Mouse (Mus musculus): ENCODE data around the gene Cbx7.
"Not testable (repeated sequence)": the region's sequence is repeated elsewhere in the genome, so short reads cannot be mapped to it uniquely, and the experiment has no call there.

The Cbx7 gene

DNA sequence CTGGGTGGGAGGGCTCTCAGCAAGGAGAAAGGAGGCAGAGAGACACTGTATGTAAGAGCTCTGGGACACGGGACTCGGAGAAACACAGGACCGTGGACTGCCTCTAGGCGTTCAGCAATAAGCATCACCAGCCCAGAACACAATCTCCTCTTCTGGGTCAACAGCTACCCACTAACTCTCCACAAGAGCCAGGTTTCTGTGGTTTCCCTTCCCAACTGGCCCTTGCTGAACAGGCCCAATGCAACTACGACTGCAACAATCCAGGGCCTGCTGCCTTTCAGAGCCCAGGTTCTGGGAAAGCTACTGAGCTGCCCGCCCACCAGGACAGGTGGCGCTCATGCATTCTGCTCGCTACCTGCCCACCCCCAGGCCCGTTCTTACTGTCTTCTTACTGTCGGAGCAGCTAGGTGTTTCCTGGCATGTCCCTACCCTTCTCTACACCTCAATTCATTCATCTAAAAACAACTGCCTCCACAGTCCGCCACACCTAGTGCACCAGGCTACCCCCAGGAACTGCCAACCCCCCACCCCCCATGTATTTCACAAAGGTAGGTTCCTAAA, 44.0 kb downstream of the Cbx7 start:
- DNase-seq (ENCODE audit: low read depth), result no peak

DNA sequence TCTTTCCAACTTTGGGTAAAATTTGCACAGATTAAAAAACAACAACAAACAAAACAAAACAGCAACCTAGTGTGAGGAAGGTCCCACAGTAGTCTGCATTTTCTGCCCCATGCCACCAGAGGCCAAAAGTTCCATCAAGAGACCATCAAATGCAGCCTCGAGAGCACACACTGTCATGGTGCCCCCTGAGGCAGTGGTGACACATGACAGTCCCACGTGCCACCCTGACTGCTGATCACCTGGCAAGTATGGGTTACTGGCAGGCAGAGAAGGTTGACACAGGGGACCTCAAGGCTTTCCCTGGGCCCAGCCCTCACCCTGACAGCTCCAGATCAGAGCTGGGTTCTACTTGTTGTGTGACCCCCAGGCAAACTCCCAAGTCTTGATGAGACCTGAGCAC, 51.1 kb downstream of the Cbx7 start:
- peak; percentile 13 for DNase-seq (ENCODE audit: low read depth)

DNA sequence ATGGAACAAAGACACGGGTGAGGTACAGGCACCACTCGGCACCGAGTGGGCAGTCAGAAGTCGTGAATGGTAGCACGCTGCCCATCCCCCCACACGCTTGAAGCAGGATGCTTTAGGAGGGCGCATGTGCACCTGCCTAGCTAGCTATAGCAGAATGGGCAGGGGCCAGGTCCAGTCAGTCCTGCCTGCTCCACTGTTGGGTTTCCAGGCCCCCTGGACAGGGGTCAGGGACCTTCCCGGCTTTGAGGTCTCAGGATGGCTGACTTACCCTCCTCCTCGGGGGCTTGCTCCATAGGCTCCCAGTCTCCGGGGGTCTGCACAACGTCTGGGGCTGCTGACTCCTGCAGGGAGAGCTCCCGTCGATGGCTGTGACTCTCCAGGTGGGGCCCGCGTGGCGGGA, 52.4 kb downstream of the Cbx7 start:
- no peak for DNase-seq (ENCODE audit: low read depth)

DNA sequence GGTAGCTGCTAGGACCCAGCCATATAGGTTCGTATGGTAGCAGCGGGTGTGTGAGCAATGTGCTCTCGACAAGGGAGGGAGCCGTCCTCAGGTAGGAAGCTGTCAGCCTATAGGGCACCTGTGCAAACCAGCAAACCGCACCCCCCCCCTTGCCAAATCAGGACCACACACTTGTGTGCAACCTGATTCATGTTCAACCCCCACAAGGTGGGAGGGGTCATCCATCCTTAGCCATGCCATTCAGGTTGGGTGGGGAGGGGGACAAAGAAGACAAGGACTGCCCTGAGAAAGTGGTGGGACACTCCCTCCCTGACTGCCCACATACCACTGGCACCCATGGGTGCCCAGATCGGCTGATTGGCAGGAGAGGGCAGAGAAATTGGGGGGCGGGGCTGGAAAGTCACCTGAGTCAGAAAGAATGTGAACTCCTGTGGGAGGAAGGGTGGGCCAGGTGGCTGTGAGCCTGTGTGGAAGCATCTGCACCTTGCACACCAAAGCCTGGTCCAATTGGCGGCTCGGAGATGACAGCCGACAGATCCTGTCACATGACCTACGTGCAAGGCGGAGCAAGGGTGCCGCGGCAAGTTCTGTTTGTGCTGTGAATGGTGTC, 53.7 kb downstream of the Cbx7 start:
- DNase-seq (ENCODE audit: low read depth), result no peak

DNA sequence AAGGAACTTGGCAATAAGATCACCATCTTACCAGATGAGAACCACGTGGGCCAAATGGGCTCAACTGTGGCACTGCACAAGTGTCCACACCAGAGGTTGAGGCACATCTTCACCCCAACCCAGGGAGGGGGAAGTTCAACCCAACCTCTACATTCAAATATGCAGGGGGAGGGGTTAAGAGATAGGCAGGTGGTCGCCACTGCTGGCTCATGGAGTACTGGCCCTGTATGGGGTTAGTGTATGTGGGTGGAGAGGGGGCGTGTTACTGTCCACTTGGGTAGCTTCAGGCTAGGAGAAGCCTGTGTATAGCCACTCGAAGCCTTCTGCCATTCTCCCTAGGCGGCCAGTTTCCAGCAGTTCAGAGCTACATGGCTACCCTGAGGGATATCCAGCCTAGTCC, 54.8 kb downstream of the Cbx7 start:
- no peak for DNase-seq (ENCODE audit: low read depth)

DNA sequence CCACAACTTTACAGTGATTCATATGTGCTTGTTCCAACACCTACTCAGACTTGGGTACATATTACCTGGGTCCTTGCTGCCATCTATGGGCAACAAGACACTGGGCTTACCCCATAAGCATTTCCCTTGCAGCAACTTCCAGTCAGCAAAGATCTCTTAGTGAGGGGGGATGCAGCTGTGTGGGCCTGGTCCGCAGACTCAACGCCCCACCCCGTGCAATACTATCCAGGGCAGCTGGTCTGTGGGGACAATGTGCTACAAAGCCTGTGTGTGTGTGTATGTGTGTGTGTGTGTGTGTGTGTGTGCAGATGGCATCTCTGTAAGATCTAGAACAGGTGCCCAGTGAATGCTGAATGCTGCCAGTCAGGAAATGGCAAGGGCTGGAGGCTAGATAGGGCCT, 56.6 kb downstream of the Cbx7 start:
- peak; percentile 69 for DNase-seq (ENCODE audit: low read depth)

DNA sequence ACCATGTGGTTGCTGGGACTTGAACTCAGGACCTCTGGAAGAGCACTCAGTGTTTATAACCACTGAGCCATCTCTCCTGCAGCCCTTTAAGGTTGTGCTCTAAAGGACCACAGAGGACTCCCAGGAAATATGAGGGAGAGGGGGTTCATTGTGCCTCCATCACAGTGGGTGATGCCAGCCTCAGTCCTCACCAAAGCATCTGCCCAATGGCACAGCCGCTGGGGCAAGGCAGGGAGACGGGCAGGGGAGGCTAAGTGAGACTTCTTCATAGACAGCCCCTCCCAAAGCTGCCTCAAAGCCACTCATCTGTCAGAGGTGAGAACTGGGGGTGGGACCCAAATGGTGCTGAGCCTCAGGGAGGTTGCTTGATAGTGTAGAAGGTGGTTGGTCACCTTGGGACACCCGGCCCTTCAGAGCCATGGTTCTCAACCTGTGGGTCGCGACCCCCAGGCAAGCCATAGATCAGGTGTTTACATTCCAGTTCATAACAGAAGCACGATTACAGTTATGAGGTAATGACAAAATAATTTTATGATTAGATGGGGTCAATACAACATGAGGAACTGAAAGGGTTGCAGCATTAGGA, 57.1 kb downstream of the Cbx7 start:
- no peak for DNase-seq (ENCODE audit: low read depth)

DNA sequence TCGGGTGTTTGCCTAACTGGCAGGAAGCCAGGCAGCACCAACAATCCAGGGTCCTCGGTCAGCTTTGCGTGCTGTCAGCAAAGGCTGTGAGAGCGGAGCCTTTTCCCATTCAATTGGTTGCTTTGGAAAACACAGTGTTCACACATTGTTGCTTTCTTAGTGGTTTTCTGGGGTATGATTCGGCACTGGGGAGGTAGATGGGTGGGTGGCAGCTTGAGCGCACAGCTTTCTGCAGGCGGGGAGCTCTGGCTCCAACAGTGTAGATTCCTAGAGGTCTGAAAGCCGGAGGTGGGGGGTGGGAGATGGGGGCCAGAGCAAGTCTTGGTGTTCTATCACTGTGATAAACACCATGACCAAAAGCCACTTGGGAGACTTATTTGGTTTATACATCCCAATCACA, 59.6 kb downstream of the Cbx7 start:
- DNase-seq (ENCODE audit: low read depth), result no peak

DNA sequence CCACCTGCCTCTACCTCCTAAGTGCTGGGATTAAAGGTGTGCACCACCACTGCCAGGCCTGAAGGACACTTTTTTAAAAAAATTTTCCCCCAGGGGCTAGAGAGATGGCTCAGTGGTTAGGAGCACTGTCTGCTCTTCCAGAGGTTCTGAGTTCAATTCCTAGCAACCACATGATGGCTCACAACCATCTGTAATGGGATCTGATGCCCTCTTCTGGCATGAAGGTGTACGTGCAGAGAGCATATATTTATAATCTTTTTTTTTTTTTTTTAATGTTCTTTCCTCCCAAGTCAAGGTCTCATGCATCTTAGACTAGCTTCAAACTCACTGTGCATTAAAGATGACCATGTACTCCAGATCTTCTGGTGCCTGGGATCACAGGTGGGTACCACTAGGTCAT, 60.1 kb downstream of the Cbx7 start:
- not testable (repeated sequence) for DNase-seq (ENCODE audit: low read depth)

DNA sequence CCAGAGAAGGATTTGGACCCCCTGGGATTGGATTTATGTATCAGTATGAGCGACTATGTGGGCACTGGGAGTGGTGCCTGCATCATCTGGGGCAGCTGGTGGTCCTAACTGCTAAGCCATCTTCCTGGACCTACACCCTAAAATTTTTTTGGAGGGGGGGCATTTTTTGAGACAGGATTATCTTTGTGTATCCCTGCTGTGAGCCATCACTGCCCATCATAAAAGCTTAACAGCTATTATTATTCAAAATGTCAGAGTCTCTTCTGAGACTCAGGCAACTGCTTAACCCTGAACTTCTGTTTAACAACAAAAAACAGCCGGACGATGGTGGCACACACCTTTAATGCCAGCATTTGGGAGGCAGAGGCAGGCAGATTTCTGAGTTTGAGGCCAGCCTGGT, 61.9 kb downstream of the Cbx7 start:
- DNase-seq (ENCODE audit: low read depth), result not testable (repeated sequence)

DNA sequence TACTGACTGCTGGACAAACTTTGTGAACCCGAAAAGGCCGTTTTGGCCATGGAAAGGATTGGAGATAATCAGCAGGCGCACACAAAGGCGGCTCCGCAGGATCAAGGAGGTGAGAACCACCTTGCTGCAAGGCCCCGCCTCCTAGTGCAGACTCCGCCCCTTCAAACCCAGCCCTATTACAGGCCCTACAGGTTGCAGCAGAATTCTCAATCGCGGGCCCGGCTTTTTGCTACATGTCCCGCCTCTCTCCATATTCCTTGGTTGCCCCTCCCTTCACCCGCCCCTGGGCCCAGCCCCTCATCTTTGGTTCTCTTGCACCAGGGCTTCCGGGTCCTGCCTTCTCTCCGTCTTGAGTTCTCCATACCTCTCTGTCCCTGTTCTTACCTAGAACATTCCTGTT, 64.1 kb downstream of the Cbx7 start:
- DNase-seq (ENCODE audit: low read depth), result no peak

DNA sequence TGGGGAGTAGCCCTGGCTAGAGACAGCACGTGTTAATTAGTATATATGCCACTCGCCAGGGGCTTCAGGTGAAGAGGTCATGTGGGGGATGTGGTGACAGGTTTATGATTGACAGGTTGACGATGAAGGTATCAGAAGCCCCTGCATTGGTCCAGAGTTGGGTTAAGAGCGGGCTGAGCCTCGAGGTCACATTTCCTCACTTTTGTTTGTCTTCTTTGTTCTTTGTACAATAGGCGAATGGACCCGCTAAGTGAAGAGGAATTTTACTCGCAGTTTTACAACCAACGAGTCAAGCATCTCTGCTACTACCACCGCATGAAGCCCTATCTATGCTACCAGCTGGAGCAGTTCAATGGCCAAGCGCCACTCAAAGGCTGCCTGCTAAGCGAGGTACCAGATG, 65.7 kb downstream of the Cbx7 start:
- no peak for DNase-seq (ENCODE audit: low read depth)

DNA sequence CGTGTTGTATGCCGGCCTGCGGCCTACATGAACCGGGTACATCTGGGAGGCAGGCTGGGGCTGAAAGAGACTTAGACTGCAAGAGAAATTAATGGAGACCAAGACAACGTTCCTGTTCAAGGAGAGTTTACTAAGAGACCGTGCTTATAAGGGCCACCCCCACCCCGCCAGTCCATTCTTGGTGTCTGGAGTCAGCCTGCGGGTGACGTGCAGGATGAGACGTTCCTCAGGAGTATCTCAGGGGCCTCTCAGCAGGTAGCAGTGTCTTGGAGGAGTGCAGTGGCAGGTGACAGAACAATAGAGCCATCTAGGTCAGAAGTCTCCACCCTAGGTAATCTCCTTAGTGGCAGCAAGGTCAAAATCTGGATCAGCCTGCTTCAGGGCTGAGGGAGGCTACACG, 66.2 kb downstream of the Cbx7 start:
- not testable (repeated sequence) for DNase-seq (ENCODE audit: low read depth)

DNA sequence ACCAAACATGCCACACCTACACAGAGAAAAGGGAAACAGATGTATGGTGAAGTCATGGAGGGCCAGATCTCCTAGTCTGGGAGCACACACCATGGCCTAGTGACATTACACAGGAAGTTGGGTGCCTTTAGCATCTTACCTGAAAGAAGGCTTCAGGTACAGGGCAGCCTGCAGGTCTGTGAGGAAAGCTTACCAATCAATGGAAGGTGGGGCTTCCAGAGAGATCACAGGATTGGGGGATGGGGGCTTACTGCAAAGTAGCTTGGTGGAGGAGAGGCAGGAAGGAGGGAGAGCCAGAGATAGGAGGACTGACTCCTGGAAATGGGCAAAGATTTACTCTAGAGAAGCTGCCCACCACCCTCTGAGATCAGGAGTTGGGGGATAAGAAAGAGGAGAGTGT, 67.0 kb downstream of the Cbx7 start:
- DNase-seq (ENCODE audit: low read depth), result no peak

DNA sequence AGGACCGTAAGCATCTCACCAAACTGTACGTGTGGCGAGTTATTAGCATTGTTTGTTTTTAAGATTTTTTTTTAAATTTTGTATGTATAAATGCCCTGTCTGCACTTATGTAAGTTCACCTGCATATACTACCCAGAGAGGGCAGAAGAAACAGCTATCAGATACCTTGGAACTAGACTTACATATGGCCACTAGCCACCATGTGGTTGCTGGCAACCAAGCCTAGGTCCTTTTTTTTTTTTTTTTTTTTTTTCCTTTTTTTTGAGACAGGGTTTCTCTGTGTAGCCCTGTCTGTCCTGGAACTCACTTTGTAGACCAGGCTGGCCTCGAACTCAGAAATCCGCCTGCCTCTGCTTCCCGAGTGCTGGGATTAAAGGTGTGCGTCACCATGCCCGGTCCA, 67.8 kb downstream of the Cbx7 start:
- DNase-seq (ENCODE audit: low read depth), result not testable (repeated sequence)

DNA sequence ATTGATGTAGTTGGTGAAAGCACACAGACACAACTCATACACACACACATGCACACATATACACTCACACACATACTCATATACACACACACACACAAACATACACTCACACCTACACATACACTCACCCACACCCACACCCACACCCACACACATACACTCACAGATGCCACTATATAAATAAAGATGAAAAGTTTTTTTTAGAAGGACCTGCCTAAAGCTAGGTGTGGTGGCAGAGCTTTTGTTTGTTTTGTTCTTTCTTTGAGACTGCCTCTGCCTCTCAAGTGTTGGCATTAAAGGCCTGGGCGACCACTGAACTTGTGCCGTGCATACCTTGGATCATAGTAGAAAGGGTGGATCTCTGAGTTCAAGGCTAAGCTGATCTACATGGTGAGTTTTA, 69.5 kb downstream of the Cbx7 start:
- no peak for DNase-seq (ENCODE audit: low read depth)

DNA sequence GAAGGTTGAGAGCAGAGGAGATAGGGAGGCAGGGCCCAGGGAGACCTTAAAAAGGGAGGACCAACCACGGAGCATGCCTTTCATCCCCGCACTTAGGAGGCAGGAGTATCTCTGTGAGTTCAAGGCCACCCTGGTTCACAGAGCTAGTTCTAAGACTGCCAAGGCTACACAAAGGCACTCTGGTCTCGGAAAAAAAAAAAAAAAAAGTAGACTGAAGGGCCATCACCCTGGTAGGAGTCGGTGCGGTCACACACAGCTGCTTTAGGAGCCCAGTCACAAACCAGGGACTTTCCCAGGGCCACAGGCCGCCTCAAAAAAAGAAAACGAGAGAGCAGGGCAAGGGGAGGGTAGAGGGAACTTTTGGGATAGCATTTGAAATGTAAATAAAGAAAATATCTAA, 70.2 kb downstream of the Cbx7 start:
- peak; percentile 43 for DNase-seq (ENCODE audit: low read depth)

DNA sequence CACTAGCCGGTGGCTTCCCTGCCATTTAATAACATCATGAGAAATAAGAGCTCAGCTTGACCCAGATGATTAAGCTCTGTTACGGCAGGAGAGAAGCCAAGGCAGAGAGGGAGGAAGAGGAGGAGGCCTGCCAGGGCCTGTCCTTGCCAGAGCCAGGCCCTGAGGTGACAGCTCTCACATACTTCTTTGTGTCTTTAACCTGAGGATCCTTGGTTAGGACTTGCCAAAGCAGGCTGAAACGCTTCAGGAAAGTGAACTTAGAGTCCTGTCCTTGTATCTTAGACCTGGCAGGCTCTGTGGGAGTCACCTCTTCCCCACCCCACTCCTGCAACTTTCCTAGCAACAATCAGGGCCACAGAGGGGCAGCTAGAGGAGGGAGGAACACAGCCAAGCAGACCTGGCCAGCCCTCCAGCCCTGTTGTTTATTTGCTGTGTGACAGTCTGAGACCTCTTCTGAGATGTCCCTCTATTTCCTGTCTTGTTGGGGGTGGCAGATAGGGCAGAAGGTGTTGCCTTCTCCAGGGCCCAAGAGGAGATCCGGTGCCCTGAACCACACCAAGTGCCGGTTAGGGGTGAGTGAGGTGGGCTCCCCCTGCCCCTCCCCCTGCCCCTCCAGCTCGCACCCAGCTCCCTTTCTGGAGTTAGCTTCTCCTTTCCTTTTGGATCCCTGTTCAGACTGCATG, 71.0 kb downstream of the Cbx7 start:
- no peak for DNase-seq (ENCODE audit: low read depth)

DNA sequence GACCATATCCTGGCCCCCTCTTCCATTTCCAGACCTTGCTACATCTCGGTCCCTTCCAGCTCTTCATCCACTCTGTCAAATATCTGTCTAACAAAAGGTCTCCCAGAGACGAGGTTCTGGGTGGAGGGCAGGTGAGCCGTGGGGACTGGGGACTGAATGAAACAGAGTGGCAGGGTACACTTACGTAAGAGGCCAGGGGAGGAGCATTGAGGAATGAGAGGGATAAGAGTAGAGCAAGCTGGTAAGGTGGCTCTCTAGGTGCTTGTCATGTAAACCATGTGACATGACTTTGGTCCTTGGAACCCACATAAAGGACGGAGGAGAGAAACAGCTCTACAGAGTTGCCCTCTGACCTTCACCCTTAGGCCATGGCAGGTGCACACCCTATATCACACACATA, 71.9 kb downstream of the Cbx7 start:
- no peak for DNase-seq (ENCODE audit: low read depth)

DNA sequence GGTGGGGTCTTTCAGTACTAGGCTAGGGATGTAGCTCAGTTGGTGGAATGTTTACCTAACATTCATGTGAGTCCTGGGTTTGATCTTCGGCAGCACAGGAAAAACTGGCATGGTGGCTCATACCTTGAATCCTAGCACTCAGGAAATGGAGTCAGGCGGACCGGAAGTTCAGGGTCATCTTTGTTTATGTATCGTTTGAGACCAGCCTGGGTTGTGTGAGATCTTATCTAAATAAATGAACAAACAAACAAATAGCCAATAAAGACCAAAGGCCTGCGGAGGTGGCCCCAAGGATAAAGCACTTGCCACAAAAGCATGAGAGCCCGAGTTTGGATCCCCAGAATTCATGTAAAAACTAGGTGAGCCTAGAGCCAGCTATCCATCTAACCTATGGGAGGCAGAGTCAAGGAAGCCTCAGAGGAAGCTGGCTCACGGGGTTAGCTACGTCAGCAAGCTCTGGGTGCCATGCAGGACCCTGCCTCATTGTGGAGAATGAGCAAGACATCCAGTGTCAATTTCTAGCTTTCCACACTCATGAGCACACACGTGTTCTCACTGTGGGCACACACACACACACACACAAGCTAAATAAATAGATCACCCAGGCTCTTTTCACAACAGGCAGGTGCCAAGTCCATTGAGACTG, 74.7 kb downstream of the Cbx7 start:
- DNase-seq (ENCODE audit: low read depth), result peak; percentile 63

DNA sequence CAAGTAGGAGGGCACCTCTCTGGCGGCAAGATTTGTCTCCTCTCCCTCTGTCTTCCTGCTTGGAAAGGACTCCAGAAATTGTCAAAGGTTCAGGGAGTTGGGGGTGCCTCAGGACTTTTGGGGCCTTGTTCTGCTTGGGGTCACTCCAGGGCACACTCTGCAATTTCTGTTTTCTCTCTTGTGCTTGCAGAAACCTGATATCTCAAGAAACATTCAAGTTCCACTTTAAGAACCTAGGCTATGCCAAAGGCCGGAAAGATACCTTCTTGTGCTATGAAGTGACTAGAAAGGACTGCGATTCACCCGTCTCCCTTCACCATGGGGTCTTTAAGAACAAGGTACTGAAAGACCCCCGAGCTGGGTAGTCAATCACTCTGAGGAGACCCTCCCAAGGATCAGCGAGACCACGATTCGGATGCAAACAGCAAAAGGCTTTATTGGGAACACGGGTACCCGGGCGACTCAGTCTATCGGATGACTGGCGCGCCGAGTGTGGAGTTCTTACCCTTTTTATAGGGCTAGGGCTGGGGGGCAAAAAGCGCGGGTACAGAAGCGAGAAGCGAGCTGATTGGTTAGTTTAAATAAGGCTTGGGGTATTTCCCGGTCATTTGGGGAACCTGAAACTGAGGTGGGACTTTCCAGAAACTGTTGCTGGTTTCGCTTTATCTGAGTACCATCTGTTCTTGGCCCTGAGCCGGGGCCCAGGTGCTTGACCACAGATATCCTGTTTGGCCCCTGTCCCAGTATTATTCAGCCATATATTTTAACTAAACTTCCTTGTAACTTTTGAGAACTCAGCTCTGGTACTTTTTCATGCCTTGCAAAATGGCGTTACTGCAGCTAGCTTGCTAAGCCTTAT, 75.5 kb downstream of the Cbx7 start:
- DNase-seq (ENCODE audit: low read depth), result peak; percentile 68

DNA sequence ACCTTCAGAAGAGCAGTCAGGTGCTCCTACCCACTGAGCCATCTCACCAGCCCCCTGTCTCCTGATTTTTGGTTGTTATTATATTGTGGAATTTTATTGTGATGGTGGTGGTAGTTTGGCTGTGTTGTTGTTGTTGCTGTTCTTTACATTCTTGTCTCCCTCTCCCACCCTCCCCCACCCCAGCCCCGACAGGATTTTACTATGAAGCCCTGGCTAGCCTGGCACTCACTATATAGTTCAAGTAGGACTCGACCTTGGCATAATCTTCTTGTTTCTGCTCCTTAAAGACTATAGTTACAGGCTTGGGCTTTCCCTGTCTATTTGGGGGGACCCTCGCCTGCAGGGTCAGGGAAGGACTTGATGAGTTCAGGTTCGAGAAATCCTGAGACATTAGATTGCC, 76.6 kb downstream of the Cbx7 start:
- no peak for DNase-seq (ENCODE audit: low read depth)
